Mouse (Mus musculus): Measurements from ENCODE around the gene Cd68. TPM values are rescaled to one million over a fixed set of nuclear protein-coding genes. Genes with fewer than 3 reads are reported as not detected.

The Cd68 gene
- polyA plus RNA-seq, 1 experiment from 2014 or later, result 10.5 TPM

GRCm38 (mm10) chr11:69663795-69664194, 2.2 kb downstream of the Cd68 start:
- no peaks in the 10 kb centered on the region for H3K9me3 ChIP-seq (ENCODE audit: control insufficient read depth, low read length)
- H3K36me3 ChIP-seq (ENCODE audit: control insufficient read depth, insufficient read depth, low read length), result peaks cover 50% of the 10 kb centered on the region
- H3K27ac ChIP-seq (ENCODE audit: low read depth, low read length), result no peak overlapping the region
- H3K27me3 ChIP-seq (ENCODE audit: control insufficient read depth, insufficient read depth, low read length), result no peaks in the 10 kb centered on the region
- no peak overlapping the region for H3K4me2 ChIP-seq (replicated peaks; ENCODE audit: low read depth, low read length)
- no peak overlapping the region for H3K9ac ChIP-seq (ENCODE audit: low read depth, low read length)
- WGBS, result 83% methylated on average over 6 of the region's 6 CpGs
- no peak for ATAC-seq (ENCODE audit: low FRiP score, low TSS enrichment)
- H3K4me3 ChIP-seq (ENCODE audit: low read length), result no peak overlapping the region
- peaks cover 5% of the 10 kb centered on the region; the same call in 1 of the 2 replicates for H3K4me1 ChIP-seq (ENCODE audit: control insufficient read depth, insufficient read depth, low read length)

DNA sequence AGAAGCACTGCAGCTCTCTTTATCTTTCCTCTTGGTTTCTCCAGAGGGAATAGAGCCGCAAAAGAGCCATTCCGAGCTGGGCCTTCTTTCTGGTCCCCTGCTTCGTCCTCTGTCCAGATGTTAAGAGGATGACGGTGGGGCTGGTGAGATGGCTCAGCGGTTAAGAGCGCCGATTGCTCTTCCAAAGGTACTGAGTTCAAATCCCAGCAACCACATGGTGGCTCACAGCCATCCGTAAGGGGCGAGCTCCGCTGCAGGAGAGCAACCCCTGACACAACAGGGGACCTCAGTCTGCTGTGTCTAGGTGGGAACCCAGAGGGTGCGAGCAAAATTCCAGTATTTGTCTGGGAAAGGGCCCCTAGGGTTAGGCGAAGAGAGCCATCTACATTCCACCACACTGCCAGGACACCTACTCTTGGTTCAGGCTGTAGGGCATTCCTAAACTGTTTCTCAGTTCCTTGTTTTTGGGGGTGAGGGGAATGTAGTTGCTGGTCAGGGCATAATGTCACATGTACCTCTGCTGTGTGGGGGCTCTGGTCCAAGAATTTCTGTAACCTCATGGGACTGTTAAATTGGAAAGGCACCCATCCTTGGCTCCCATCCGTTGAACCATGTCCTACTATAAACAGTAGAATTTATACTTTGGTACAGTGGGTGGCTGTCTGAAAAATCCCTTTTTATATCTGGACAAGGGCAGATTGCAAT, 2.8 kb downstream of the Cd68 start:
- peaks cover 5% of the 10 kb centered on the region; the same call in 1 of the 2 replicates for H3K4me1 ChIP-seq (ENCODE audit: control insufficient read depth, insufficient read depth, low read length)
- peak overlapping the region; percentile 68; the same call in 1 of the 2 replicates for H3K9ac ChIP-seq (ENCODE audit: low read depth, low read length)
- H3K4me2 ChIP-seq (replicated peaks; ENCODE audit: low read depth, low read length), result peak overlapping the region; percentile 54
- H3K27ac ChIP-seq (ENCODE audit: low read depth, low read length), result peak overlapping the region; percentile 99
- WGBS, result 69% methylated on average over 13 of the region's 13 CpGs
- H3K27me3 ChIP-seq (ENCODE audit: control insufficient read depth, insufficient read depth, low read length), result no peaks in the 10 kb centered on the region
- H3K4me3 ChIP-seq (ENCODE audit: low read length), result peak overlapping the region; percentile 56
- H3K9me3 ChIP-seq (ENCODE audit: control insufficient read depth, low read length), result no peaks in the 10 kb centered on the region
- H3K36me3 ChIP-seq (ENCODE audit: control insufficient read depth, insufficient read depth, low read length), result peaks cover 50% of the 10 kb centered on the region
- peak; percentile 3; the same call in 1 of the 2 replicates for ATAC-seq (ENCODE audit: low FRiP score, low TSS enrichment)

GRCm38 (mm10) chr11:69662213-69662966, 3.6 kb downstream of the Cd68 start, which contains the start of gene Mpdu1:
TSS of gene Mpdu1 (minus strand) at chr11:69662642.
- WGBS, result under 1% methylated on average over 48 of the region's 48 CpGs
- Histone ChIP-seq H3K4me2 (replicated peaks; ENCODE audit: low read depth, low read length) (peak within 1 kb of the TSS; percentile 54), H3K27ac (ENCODE audit: low read depth, low read length) (peak within 1 kb of the TSS; percentile 99), H3K36me3 (ENCODE audit: control insufficient read depth, insufficient read depth, low read length) (peaks cover 50% of the 10 kb centered on the region), H3K4me1 (ENCODE audit: control insufficient read depth, insufficient read depth, low read length) (peaks cover 5% of the 10 kb centered on the region; the same call in 1 of the 2 replicates), H3K27me3 (ENCODE audit: control insufficient read depth, insufficient read depth, low read length) (no peaks in the 10 kb centered on the region), H3K4me3 (ENCODE audit: low read length) (peak within 1 kb of the TSS; percentile 56), H3K9me3 (ENCODE audit: control insufficient read depth, low read length) (no peaks in the 10 kb centered on the region), H3K9ac (ENCODE audit: low read depth, low read length) (peak within 1 kb of the TSS; percentile 68)
- peak; percentile 96 for ATAC-seq (ENCODE audit: low FRiP score, low TSS enrichment)

GRCm38 (mm10) chr11:69661221-69661881, 4.6 kb downstream of the Cd68 start:
- Histone ChIP-seq H3K27ac (ENCODE audit: low read depth, low read length) (peak overlapping the region; percentile 99; the same call in 1 of the 2 replicates), H3K27me3 (ENCODE audit: control insufficient read depth, insufficient read depth, low read length) (no peaks in the 10 kb centered on the region), H3K36me3 (ENCODE audit: control insufficient read depth, insufficient read depth, low read length) (peaks cover 54% of the 10 kb centered on the region), H3K4me1 (ENCODE audit: control insufficient read depth, insufficient read depth, low read length) (peaks cover 5% of the 10 kb centered on the region; the same call in 1 of the 2 replicates), H3K4me2 (replicated peaks; ENCODE audit: low read depth, low read length) (peak overlapping the region; percentile 54), H3K9ac (ENCODE audit: low read depth, low read length) (peak overlapping the region; percentile 68; the same call in 1 of the 2 replicates), H3K4me3 (ENCODE audit: low read length) (peak overlapping the region; percentile 56), H3K9me3 (ENCODE audit: control insufficient read depth, low read length) (no peaks in the 10 kb centered on the region)
- ATAC-seq (ENCODE audit: low FRiP score, low TSS enrichment), result no peak
- 83% methylated on average over 3 of the region's 3 CpGs for WGBS

DNA sequence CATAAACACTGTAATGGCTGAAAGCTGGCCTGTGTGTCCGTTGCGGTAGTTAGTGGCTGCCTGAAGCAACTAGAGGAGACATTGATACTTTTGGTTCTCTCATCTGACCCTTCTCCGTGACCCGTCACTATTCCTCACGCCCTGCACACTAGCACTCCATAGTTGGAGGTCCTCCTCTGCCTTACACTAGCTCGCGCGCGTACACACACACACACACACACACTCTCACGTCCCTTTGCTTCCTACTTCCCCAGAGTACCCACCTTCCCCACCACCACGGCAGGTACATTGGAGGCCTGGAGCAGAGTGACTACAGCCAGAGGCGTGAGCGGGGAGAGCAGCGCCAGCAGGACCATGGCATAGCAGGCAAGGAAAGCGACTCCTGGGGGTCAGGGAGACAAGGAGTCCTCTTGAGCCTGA, 8.5 kb downstream of the Cd68 start:
- Histone ChIP-seq H3K27me3 (ENCODE audit: control insufficient read depth, insufficient read depth, low read length) (no peaks in the 10 kb centered on the region), H3K4me1 (ENCODE audit: control insufficient read depth, insufficient read depth, low read length) (peaks cover 5% of the 10 kb centered on the region; the same call in 1 of the 2 replicates), H3K27ac (ENCODE audit: low read depth, low read length) (no peak overlapping the region), H3K9ac (ENCODE audit: low read depth, low read length) (no peak overlapping the region), H3K4me3 (ENCODE audit: low read length) (no peak overlapping the region), H3K9me3 (ENCODE audit: control insufficient read depth, low read length) (no peaks in the 10 kb centered on the region), H3K4me2 (replicated peaks; ENCODE audit: low read depth, low read length) (no peak overlapping the region), H3K36me3 (ENCODE audit: control insufficient read depth, insufficient read depth, low read length) (peaks cover 49% of the 10 kb centered on the region)
- WGBS, result 87% methylated on average over 15 of the region's 15 CpGs
- ATAC-seq (ENCODE audit: low FRiP score, low TSS enrichment), result no peak

- H3K4me3 ChIP-seq (ENCODE audit: low read length), result no peak overlapping the region
- no peak overlapping the region for H3K27ac ChIP-seq (ENCODE audit: low read depth, low read length)
- ATAC-seq (ENCODE audit: low FRiP score, low TSS enrichment), result no peak
- 81% methylated on average over 10 of the region's 10 CpGs for WGBS
- no peak overlapping the region for H3K4me2 ChIP-seq (replicated peaks; ENCODE audit: low read depth, low read length)
- peaks cover 5% of the 10 kb centered on the region; the same call in 1 of the 2 replicates for H3K4me1 ChIP-seq (ENCODE audit: control insufficient read depth, insufficient read depth, low read length)
- H3K27me3 ChIP-seq (ENCODE audit: control insufficient read depth, insufficient read depth, low read length), result no peaks in the 10 kb centered on the region
- no peak overlapping the region for H3K9ac ChIP-seq (ENCODE audit: low read depth, low read length)
- no peaks in the 10 kb centered on the region for H3K9me3 ChIP-seq (ENCODE audit: control insufficient read depth, low read length)
- H3K36me3 ChIP-seq (ENCODE audit: control insufficient read depth, insufficient read depth, low read length), result peaks cover 56% of the 10 kb centered on the region
Measured at GRCm38 (mm10) chr11:69656617-69657461, 9.1 kb downstream of the Cd68 start.

GRCm38 (mm10) chr11:69656065-69656455, 9.9 kb downstream of the Cd68 start:
- ATAC-seq (ENCODE audit: low FRiP score, low TSS enrichment), result no peak
- WGBS, result 75% methylated on average over 5 of the region's 5 CpGs
- peaks cover 63% of the 10 kb centered on the region for H3K36me3 ChIP-seq (ENCODE audit: control insufficient read depth, insufficient read depth, low read length)
- H3K27ac ChIP-seq (ENCODE audit: low read depth, low read length), result no peak overlapping the region
- no peaks in the 10 kb centered on the region for H3K27me3 ChIP-seq (ENCODE audit: control insufficient read depth, insufficient read depth, low read length)
- peaks cover 5% of the 10 kb centered on the region; the same call in 1 of the 2 replicates for H3K4me1 ChIP-seq (ENCODE audit: control insufficient read depth, insufficient read depth, low read length)
- no peak overlapping the region for H3K9ac ChIP-seq (ENCODE audit: low read depth, low read length)
- H3K9me3 ChIP-seq (ENCODE audit: control insufficient read depth, low read length), result no peaks in the 10 kb centered on the region
- H3K4me3 ChIP-seq (ENCODE audit: low read length), result no peak overlapping the region
- no peak overlapping the region for H3K4me2 ChIP-seq (replicated peaks; ENCODE audit: low read depth, low read length)
